Mouse (Mus musculus) brain, adult 10 weeks (tissue): Measurements from ENCODE around the gene Dock4. TPM values are rescaled to one million over a fixed set of nuclear protein-coding genes. Genes with fewer than 3 reads are reported as not detected.

ENCODE experiments used
- polyA plus RNA-seq: library from polyadenylated mRNA; stranded (reverse); fragments of 350-450 nt; fragmentation: Illumina TruSeq; extraction: RNeasy Lipid Tissue Mini Kit (QIAGEN cat#74804); gene quantifications from one replicate; pipeline ENCODE4 v1.2.3, GENCODE M21; 2015; ENCODE audit warnings: low read depth, low replicate concordance

Gene Dock4
- 39.3 TPM for polyA plus RNA-seq

DNA sequence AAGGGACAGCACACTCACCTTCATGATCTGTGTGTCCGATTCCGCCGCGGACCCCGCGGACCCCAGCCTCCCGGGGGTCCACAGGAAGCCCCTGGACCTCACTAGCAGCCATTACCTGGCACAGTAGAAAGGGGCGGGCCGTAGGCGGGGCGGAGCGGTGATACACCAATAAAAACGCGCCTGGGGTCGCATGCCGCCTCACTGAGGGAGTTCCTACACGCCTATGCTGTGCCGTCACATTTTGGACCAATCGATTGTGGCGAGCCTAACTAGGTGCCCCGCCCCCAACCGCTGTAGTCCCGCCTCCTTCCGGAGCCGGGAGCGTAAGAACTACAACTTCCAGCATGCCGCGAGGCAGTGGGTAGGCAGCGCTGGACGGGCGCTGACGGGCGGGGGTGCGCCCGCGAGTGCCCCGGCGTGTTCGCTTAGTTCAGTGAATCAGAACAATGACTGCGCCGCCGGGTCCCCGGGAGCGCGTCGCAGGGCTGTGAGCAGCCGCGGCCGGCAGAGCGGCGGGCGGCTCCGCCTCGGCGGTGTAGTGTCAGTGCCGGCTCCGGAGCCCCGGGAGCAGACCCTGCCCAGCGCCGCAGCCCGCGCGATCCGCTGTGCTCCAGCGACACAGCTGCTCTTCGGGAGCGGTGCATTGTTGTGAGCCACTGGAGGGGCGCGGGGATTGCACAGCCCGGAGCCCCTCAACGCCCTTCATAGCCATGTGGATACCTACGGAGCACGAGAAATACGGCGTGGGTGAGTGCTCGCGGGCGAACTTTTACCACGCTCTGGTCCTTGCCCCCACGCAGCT lies at the start of gene Dock4, which contains the start of gene Zfp277:
Dock4 (plus strand) TSS at position 305 of the 802 bp plus-strand sequence.
Zfp277 (minus strand) TSS at position 255 of the 802 bp plus-strand sequence.

Other genes starting within 250 kb of the Dock4 start
- 0.65 TPM for gene Lsmem1, start 246.5 kb upstream of the Dock4 start, polyA plus RNA-seq
- 99.0 TPM for gene Ifrd1, start 197.4 kb upstream of the Dock4 start, polyA plus RNA-seq
- gene Zfp277, start 50 bp upstream of the Dock4 start, polyA plus RNA-seq = 29.2 TPM